Mouse (Mus musculus) cerebral cortex, adult 2 months (tissue): ENCODE data around the gene Efnb2.

Source experiments
- WGBS: fragments of 180-500 bp; shearing (Covaris S2); methylation state at CpG from one replicate; pipeline ENCODE4 v1.1.7; 2018; 5-methylcytosine and 5-hydroxymethylcytosine counted together

Gene Efnb2

DNA sequence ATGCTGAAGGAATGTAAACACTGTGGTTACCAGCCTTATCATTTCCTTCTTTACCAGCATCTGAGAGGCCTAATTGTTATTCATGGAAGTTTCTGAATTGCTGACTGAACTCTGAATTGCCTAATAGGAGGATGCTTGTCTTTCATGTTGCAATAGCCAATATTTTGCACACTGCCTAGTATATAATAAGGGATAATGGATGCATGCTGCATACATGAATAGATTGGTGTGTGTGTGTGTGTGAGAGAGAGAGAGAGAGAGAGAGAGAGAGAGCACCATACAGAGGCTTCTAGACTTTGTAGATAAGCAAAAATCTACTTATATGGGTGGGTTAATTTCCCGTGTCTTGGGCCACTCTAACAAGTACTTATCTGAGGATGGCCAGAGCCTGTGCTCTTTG is 47.2 kb downstream of the Efnb2 start:
- WGBS, result 63% methylated on average over 1 of the region's 1 CpGs

DNA sequence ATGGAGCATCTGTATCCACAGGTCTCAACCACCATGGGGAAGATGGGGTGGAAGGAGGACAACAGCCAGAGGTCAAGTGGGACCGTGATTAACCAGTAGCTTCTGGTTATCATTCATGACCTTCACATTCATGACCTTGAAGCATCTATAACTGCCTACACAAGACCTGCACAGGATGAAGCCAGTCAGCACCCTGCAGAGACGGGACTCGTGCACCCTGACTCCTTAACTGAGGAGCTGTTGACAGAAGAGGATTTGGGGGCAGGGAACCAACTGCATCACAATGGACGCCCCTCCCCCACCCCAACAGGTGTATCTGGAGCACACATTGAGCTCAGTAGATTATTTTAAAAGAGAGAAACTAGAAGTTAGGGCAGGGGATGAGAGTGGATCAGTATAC is 49.1 kb downstream of the Efnb2 start:
- 95% methylated on average over 4 of the region's 4 CpGs for WGBS

DNA sequence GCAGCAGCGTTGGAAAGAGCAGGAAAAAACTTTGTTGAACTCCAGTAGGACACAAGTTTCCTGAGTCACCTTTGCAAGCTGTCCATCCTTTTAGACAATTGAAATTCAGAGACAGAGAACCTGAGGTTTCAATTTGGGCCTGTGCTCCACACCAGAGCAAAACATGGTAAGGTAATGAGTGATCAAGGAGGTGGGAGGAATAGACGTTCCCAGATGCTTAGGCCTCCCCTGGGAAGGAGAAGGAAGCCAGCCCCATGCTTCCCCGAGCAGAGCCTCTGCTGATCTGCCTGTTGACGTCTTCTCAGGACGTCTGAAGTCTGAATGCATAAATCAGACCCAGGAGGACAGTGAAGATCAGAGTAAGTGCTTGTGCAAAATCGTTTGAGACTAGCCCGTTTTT is 51.3 kb downstream of the Efnb2 start:
- 40% methylated on average over 7 of the region's 7 CpGs for WGBS

DNA sequence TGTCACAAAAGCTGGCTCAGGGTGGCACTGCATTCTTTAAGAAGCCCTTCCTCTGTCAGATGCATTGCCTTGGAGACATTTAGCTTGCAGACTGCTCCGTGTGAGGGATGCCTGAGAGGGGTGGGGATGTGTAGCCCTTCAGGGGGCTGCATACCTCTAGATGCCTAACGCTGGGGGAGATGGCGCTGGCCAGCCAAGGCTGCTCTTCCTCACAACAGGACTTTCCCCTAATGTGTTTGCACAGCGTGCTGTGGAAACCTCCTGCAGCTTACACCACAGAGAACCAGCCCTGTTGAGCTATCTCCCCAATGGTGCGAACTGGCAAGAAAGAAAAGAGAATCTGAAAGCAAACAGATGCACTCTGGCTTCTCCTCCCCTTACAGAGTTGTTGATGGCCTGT is 51.9 kb downstream of the Efnb2 start:
- WGBS, result 60% methylated on average over 5 of the region's 5 CpGs

DNA sequence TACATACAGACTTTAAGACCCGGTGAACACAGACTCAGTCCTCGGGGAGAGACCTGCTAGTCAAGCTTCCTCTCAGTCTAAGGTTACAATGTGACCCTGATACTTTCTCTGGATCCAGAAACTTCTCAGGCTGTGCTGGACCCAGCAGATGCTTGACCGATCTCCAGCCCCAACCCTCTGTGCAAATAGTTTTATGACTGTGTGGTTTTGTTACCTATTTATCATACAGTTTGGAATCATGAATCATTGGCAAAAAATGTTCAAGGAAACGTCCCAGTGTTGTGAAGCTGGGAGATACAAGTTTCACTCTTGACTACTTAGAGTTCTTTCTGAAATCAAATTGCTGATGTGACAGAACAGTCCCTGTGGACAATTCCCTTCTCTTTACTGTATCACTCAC is 55.4 kb downstream of the Efnb2 start:
- 86% methylated on average over 4 of the region's 4 CpGs for WGBS

DNA sequence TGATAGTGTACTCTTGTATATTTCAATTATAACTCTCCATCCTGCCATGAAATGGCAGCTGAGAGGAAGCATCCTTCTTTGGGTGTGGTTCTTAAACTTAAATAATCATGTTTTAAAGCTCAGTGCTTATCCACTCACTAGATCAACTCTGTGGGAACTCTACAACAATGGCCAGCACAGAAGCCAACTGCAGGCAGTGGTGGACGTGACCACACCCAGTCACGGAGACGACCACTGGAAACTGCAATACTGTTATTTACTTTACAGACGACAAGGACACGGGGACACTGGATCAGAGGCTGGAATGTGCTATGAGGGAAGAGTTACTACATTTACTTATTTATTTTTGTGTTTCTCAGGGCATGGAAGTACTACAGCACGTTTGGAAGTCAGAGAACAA is 57.2 kb downstream of the Efnb2 start:
- 69% methylated on average over 6 of the region's 6 CpGs for WGBS

DNA sequence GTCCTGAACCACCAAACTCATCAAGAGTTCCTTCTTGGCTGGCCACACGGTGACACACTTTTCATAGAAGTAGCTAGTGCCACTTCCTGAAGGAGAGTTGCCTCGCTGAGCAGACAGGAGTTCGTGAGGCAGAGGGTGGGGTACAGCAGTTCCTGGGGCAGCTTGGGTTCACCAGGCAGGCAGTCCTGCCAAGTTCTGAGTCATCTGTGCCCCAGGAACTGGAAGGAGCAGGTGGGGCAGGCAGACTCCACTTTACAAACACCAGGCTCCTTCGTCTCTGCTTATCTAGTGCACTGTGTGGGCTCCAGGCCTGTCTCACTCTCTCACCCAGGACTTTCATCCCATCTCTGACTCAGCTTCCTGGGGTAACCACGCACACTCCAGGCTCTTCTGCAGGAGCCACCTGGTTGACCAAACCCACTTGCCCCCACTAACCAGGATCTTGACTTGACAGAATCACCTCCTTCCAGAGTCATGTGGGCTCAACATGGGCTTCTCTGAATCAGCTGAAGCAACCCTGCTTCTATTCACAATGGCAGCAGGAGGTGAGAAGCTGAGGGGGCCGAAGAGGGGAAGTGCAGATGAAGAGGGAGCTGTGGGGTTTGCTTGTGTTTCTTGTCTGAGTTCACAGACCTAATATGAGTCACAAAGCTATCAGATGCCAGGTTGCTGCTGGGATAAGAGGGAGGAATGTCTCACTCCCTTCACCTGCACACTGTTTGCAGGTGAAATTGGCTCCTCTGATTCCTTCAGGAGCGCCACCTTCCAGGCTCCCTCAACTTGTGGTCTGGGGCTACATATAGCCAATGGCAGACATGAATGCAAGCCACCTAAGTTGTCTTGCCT is 58.2 kb downstream of the Efnb2 start:
- 63% methylated on average over 7 of the region's 7 CpGs for WGBS

DNA sequence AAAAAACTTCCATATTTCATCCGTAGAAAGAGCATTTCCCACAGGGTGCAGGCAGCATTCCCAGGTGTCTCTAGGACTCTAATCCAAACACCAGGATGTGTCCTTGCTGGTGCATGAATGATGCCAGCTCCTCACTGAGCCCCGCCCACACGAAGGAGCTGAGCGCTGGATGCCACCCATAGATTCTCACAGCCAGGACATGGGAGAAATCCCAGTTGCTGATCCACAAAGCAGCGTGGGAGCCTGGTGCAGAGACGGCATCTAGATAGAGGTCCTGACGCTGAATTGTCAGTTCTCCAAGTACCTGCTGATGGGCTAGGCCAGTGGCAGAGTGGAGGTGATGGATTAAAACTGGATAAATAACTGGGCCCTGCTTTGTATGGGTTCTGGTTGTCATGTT is 61.1 kb downstream of the Efnb2 start:
- 63% methylated on average over 7 of the region's 7 CpGs for WGBS

DNA sequence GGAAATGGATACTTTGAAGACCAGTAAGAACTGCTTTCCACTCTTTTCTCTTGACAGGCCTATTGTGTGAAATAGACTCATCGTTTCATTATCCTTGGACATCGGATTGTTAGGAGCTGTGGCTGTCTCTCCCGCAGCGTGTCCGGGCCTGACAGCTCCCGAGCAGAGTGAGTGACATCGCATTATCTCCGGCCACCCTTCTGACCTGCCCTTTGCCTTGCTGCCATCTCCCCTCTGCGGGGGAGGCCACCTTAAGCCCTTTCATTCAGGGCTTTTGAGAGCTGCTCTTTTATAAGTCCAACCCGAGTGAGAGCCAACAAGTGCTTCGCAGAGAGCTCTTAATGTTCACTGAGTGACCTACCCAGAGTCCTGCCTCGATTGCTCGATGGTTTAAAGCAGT is 63.6 kb downstream of the Efnb2 start:
- WGBS, result 72% methylated on average over 13 of the region's 13 CpGs

DNA sequence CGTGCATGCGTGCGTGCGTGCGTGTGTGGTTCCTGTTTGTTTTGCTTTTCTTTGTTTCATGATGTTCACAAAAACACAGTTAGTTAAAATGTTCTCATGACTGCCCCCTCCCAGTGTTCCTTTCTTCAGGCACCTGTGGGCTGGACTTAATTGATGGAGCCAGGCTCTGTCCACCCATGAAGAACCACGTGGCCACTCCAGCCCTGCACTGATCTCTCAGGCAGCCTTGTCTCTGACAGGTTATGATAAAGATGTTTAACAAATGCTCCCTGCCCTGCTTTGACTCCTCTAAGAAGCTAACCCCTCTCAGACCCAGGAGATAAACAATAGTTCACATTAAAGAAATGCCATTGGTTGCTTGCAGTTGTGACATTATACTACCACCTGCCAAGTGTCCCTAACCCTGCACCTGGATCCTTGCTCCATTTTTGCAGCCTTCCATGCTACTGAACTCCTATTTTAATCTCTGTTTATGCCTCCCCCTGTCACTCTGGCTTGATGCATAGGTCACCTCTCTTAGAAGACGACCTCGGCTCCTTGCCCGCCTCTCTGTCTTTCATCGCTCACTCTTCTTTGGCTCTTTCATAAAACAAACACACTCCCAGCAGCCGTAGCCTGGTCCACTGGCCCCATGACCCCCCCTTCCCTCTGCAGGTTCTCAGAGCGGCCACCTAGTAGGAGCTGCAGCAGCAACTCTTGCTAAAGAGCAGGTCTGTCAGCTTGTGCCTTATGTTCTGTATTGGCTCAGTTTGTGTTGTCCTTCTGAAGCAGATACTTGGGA is 65.0 kb downstream of the Efnb2 start:
- 87% methylated on average over 12 of the region's 12 CpGs for whole genome bisulfite sequencing

DNA sequence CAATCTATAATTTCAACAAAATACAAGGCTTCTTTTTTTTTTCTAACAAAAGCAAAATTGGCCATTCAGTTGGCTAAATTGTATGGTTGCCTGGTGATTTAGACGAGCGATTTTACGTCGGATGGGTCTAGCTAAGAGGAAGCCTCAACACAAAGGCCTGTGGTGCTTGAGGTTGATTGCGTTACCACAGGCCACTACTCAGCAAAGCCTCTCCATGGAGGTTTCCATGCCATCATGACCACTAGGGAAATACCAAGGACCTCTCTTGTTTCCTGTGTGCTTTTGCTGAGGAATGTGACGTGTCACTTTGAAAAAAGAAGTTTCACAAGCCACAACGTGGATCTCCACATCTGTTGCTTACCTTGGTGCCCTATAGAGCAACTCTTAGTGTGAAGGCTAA is 67.2 kb downstream of the Efnb2 start:
- 86% methylated on average over 7 of the region's 7 CpGs for WGBS

DNA sequence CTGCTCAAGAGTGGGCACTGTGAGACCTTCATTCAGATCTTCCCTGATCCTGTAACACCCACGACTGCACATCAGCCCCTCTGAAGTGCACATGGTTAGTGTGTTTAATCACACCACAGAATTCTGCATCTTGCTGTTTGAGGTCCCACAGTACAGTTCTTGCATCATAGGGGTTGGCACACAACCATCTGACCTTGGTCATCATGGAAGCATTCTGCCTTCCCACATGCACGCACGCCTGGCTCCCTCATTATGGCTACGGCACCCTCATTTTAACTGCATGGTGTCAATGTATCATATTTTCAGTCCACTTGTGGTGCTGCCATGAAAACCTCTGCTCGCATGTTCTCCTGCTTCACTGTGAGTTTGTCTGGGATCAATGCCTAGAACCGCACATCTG is 67.7 kb downstream of the Efnb2 start:
- 98% methylated on average over 6 of the region's 6 CpGs for WGBS

DNA sequence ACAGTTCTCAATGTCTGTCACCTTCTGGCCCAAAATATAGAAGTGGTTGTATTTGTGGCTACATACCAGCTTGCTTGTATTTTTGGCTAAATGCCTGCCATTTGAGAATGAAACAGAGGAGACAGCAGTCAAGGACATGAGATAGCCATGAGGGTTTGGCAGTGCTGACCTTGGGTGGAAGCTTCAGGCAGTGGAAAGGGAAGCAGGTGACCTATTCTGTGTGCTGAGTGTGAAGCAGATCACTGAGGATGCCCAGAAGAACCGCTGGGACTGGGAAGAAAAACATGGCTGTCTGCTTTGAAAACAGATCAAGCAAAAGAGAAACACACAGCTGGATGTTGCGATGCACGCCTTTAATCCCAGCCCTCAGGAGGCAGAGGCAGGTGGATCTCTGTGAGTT is 68.7 kb downstream of the Efnb2 start:
- WGBS, result 96% methylated on average over 3 of the region's 3 CpGs

DNA sequence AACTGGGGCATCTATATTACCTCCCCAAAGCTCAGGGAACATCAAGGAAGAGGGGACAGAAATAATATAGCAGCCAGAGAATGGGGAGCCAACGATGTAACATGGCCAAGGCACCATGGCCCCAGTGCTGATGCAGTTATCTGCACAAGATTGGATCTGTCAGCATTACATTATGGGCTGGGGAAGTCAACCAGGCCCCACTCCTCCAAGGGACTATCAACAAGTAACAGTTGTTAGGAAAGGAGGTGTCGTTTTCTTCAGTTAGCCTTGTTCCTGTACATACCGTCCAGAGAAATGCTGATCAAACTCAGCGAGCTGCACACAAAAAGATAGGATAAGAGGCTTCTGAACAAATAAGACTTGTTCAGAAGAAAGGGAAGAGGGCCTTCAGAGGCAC is 77.1 kb downstream of the Efnb2 start:
- 92% methylated on average over 4 of the region's 4 CpGs for WGBS

DNA sequence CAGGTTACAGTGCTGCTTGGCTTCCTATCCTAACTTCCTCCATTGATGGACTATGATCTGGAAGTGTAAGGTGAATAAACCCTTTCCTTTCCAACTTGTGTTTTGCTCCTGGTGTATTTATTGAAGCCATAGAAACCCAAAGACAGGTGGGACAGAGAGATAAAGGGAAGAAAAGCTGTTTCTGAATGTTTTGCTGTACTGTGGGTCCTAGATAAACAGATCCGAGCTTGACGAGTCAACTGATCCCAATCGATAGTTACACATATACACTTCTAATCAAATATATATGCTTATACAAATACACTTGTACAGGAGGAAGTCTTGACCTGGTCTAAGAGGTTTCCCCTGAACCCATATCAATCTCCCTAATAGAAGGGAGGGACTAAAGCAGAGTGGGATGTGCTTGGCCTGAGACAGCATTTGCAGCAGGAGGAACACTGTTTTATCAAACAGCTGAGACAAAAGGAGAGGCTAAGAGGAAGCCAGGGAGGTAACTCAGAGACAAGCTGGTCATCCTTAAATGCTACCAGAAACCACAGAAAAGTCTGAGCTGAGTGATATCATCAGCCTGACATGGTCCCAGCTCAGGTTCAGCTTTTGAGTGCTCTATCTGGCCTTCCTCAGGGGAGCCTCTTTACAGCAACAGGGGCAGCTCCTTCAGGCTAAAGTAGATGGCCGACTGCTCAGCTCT is 77.6 kb downstream of the Efnb2 start:
- 96% methylated on average over 4 of the region's 4 CpGs for WGBS

DNA sequence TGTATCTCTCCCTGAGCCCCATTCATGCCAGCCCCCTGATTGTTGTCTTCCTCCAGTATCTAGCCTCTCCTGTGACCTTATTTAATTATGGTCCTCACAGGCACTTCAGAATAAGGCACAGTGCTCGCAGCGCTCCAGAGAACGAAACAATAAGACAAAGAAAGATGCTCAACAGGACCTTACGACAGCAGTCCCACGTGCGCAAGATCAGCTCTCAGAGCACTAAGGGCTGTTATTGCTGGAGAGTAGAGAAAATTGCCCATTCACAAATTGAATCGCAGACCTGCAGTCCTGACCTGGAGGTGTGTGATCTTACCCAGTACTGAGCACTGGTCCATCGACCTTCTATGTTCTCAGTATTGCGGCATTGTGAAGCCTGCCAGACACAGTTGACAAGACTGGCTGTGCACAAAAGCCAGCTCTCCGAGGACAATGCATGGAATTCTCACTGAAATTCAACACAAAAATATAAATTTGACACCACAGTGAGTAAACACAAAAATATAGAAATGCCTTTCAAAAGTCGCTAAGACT is 83.2 kb downstream of the Efnb2 start:
- 76% methylated on average over 11 of the region's 11 CpGs for WGBS

DNA sequence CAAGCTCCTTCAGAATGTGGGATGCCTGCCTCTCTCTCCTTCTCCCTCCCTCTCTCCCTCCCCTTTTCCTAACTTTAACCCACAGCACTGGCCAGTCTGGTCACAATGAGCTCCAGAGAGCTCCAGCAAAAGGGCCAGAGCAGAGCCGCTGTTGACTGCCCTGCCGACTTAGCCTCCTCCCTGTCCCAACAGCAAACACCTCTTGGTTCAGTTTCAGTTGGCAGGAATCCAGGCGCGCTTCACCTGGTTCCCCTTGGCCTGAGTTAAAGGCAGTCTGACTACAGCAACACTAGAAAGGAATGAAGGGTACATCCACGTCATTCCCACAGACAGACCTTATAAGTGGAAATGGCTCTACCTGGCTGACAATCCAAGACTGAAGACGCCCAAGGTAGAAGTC is 84.2 kb downstream of the Efnb2 start:
- WGBS, result 89% methylated on average over 6 of the region's 6 CpGs

DNA sequence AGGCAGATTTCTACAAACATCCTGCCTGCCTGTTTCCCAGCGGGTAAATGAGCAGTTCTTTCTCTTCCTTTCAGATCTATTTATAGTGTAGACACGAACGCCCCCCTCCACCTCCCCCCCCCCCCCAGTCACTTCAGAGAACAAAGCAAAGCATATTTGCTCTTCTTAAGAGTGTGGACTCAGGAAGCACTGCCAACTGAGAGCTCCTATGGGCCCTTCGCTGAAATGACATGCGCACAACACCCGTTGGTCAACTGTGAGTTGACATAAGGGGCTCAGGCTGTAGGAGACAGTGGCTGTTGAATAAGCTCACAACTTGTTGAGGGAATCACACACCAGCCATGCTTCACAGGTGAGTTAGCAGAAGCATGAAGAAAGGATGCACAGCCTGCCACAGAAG is 84.8 kb downstream of the Efnb2 start:
- 42% methylated on average over 6 of the region's 6 CpGs for WGBS

DNA sequence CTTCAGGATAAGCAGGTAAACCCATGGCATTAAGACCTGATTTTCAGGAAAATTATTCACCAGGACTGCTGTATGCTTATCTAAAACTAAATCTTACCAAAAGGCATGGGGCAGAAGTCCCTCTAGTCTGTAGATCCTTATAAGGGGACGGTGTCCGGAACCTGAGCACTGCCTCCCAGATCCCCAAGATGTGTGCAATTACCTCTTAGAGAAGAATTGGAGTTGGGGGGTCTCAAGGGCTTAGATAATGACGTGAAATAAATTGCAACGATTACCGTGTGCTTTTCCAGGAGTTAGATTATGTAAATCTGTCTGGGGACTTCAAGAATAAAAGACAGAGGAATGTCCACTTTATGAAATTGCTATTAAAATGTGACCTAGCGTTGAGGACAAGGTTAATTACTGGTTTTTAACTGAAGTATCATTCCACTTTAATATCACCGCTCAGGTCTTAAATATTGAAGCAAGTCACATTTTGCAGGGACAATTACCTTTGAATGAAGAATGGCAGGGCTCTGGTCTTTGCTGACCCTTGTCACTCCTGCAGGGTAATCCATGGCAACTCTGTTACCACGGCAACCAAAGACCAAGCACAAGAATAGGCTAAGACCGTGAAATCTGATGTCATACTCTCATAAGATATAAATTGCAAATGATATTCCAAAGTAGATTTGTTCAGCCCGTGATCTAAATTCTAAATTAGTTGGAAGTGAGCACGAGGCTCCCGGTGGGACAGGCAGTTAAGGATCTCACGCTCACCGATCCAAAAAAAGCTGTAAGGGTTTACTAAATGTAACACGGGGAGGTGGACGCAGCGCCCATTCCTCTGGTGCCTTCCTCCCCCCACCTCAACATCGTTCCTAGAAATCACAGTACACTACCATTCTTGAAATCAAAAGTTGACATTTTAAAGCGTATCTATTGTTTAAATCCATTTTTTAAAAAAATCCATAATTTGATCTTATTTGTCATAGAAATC is 86.2 kb downstream of the Efnb2 start:
- WGBS, result 46% methylated on average over 19 of the region's 19 CpGs

DNA sequence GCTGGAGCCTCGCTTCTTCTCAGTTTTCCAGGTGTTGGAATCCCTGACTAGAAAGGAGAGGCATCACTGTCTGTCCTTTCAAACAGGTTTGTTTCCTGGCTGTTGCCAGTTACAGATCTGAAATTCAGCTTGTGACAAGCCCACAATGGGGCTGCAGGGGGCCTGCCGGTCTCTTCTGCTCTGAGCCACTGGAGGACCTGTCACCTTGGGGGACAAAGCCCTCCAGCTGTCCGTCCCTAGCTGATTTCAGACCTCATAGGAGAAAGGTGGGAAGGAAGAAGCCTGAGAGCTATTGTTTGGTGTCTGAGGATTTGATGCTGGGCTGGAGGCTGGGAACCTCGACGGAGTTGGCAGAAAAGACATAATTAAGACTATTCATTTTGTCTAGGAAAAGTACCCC is 88.8 kb downstream of the Efnb2 start:
- WGBS, result 60% methylated on average over 5 of the region's 5 CpGs

DNA sequence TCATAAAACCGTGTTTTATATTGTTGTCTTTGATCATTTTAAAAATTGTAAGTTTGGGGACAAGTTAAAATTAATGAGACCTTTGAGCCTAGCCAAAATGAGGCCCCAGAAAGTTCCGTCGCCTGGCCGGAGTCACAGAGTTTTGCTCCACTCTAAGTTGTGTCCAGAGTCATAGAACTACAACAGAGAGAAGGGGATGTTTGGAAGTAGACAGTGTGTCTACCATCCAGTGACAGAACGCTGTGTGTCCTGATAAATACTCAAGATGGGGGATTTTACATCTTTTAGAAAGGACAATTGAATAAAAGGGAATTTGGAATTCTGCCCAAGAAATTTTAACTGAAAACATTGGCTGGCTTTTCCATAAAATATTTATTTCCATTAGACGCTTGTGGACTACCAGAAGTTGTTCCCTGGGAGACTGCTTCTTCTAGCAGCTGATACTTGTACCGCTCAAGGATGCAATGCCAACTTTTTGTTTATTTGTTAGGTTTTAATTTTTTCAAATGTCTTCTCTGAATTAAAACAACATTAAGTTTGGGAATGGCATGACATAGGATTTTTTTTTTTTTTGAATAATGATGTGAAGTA is 89.3 kb downstream of the Efnb2 start:
- WGBS, result 94% methylated on average over 7 of the region's 7 CpGs
